Mouse (Mus musculus): ENCODE measurements around the gene Siah2. TPM values are rescaled to one million over a fixed set of nuclear protein-coding genes. Genes with fewer than 3 reads are reported as not detected.

The Siah2 gene
- polyA plus RNA-seq, 1 experiment from 2014 or later: 12.2 TPM

DNA sequence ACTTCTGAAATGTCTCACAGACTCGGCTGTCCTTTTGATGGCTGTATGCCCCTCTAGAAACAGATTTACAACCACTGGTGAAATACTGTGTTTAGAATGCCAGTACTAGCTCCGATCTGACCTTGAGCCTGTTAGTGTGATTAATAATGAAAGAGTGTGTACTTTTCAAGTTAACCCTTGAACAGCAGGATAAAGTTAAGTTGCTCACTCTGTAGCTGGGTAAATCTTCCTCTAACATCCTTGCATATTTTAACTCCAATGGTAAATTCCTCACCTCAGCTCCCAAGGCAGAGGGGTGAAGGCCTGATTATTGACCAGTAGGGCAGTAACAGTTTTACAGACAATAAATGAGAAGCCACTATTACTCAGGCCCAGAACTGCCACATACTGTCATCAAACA, 10.4 kb downstream of the Siah2 start:
- Histone ChIP-seq H3K4me1 (peaks cover 39% of the 10 kb centered on the region), H3K9ac (replicated peaks) (no peak overlapping the region), H3K27ac (replicated peaks) (no peak overlapping the region), H3K9me3 (replicated peaks) (no peaks in the 10 kb centered on the region), H3K4me2 (no peak overlapping the region), H3K36me3 (no peaks in the 10 kb centered on the region), H3K27me3 (replicated peaks) (no peaks in the 10 kb centered on the region), H3K4me3 (replicated peaks) (no peak overlapping the region)
- ATAC-seq (ENCODE audit: low FRiP score): no peak
- 18% methylated on average over 2 of the region's 2 CpGs for WGBS

DNA sequence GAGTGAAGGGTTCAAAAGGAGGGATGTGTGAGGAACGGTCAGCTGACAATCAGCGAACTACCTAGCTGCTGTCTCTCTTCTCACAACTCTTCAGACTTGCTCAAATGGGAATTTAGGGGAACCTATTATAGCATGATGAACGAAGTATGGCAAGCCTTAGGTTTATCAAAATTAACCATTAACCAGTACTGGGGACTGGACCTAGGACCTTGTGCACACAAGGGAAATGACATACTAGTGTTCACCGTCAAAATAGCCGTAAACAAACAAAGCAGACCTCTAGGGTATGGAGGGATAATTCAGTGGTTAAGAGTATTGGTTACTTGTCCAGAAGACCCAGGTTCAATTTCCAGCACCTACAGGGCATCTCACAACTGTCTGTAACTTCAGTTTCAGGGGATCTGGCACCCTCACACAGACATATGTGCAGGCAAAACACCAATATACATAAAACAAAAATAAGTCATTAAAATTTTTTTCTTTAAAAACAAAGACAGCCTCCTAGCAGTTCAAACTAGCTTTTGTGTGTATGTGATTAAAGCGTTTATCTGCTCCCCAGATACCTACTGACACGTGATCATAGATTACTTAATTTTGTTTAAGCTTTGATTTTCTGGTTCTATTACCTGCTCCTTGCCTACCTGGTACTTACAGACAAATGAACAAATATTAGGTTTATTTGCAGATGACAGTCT, 11.1 kb downstream of the Siah2 start:
- Histone ChIP-seq H3K9ac (replicated peaks) (no peak overlapping the region), H3K4me1 (peaks cover 39% of the 10 kb centered on the region), H3K27ac (replicated peaks) (no peak overlapping the region), H3K4me3 (replicated peaks) (no peak overlapping the region), H3K4me2 (no peak overlapping the region), H3K36me3 (peaks cover 1% of the 10 kb centered on the region; the same call in 1 of the 2 replicates), H3K27me3 (replicated peaks) (no peaks in the 10 kb centered on the region), H3K9me3 (replicated peaks) (no peaks in the 10 kb centered on the region)
- no peak for ATAC-seq (ENCODE audit: low FRiP score)
- WGBS: 73% methylated on average over 7 of the region's 7 CpGs

DNA sequence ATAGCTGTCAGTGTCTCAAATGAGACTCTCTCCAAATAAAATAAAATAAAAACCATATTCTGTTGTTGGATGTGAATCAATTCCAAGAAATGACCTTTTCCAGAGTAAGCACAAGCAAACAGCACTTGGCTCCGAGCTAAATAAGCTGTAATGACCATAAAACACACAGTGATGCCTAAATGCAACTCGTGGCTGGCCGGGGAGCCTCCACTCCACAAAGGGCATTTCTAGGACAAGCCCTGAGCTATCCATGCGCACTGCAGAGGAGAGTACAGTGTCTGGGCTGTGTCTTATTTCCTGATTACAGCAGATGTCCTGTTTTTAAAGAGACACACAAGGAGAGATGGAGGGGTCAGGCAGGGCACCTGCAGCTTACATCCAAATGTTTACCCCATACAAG, 12.2 kb downstream of the Siah2 start:
- WGBS: 6% methylated on average over 4 of the region's 4 CpGs
- no peak overlapping the region for H3K27ac ChIP-seq (replicated peaks)
- no peak for ATAC-seq (ENCODE audit: low FRiP score)
- no peaks in the 10 kb centered on the region for H3K27me3 ChIP-seq (replicated peaks)
- peaks cover 12% of the 10 kb centered on the region for H3K36me3 ChIP-seq
- H3K4me2 ChIP-seq: no peak overlapping the region
- 0 out of 2 replicates have a peak overlapping the region, but pooled peaks have one; percentile 2 for H3K9ac ChIP-seq (replicated peaks)
- H3K4me3 ChIP-seq (replicated peaks): no peak overlapping the region
- peaks cover 39% of the 10 kb centered on the region for H3K4me1 ChIP-seq
- H3K9me3 ChIP-seq (replicated peaks): no peaks in the 10 kb centered on the region

DNA sequence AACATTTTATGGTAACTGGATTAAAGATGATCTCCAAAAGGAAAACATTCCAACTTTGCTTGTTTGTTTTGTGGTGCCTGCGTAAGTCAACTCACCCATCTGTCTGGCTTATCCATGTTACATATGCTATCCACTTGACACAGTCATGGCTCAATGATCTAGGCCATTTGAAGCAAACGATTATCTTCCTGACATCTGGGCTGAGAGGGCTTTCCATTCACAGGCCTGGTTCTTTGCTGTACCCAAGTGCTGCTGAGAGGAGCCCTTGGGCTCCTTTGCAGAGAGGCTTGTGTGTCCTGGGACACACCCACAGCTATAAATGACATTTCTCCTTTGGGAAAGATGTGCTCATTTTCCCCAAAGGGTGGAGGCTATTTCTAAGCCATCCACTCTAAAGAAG, 13.3 kb downstream of the Siah2 start:
- H3K4me2 ChIP-seq: no peak overlapping the region
- no peaks in the 10 kb centered on the region for H3K9me3 ChIP-seq (replicated peaks)
- WGBS: 38% methylated on average over 2 of the region's 2 CpGs
- no peak overlapping the region for H3K27ac ChIP-seq (replicated peaks)
- no peak; the same call in 1 of the 2 replicates for ATAC-seq (ENCODE audit: low FRiP score)
- no peaks in the 10 kb centered on the region for H3K27me3 ChIP-seq (replicated peaks)
- no peak overlapping the region for H3K4me3 ChIP-seq (replicated peaks)
- H3K36me3 ChIP-seq: peaks cover 19% of the 10 kb centered on the region
- H3K9ac ChIP-seq (replicated peaks): no peak overlapping the region
- peaks cover 39% of the 10 kb centered on the region for H3K4me1 ChIP-seq

DNA sequence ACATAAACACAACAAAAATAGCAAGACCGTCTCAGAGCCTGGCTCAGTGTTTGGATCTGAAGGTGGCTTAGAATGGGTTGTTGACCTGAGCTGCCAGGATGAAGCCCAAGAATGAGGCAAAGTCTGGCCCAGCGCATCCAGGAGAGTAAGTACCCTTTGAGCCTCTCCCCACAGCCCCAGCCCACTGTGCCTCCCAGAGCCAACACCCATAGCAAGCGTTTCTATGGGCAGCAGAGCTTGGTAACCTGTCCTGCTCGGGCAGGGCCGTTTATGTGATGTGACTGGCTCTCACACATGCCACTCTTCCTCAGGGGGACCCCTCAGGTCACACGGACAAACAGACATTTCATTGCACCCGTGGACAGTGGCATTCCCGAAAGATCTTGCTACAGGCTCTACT, 13.8 kb downstream of the Siah2 start:
- H3K4me3 ChIP-seq (replicated peaks): no peak overlapping the region
- H3K9ac ChIP-seq (replicated peaks): no peak overlapping the region
- no peaks in the 10 kb centered on the region for H3K9me3 ChIP-seq (replicated peaks)
- H3K27ac ChIP-seq (replicated peaks): no peak overlapping the region
- peaks cover 19% of the 10 kb centered on the region for H3K36me3 ChIP-seq
- no peak for ATAC-seq (ENCODE audit: low FRiP score)
- H3K4me1 ChIP-seq: peaks cover 39% of the 10 kb centered on the region
- WGBS: 54% methylated on average over 8 of the region's 8 CpGs
- no peaks in the 10 kb centered on the region for H3K27me3 ChIP-seq (replicated peaks)
- no peak overlapping the region for H3K4me2 ChIP-seq

DNA sequence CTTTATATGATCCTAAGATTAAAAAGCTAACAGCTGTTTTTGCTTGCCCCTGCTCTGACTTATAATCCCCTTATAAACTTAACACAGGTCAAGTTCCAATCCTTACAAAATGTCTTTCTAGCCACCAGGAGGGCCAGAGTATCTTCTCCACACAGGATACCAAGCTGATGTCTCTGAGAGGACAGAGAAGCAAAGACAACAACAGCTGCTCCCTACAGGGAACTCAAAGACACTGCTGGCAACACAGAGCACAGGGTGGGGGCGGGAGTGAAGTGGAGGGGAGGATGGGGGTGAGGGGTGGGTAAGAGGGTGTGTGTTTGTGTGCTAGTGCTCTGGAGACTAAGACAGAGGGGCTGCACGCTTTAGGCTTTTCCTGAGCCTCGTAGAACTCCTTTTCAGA, 14.6 kb downstream of the Siah2 start:
- Histone ChIP-seq H3K4me1 (peaks cover 34% of the 10 kb centered on the region), H3K27ac (replicated peaks) (no peak overlapping the region), H3K27me3 (replicated peaks) (no peaks in the 10 kb centered on the region), H3K9ac (replicated peaks) (no peak overlapping the region), H3K4me3 (replicated peaks) (no peak overlapping the region), H3K4me2 (no peak overlapping the region), H3K36me3 (peaks cover 19% of the 10 kb centered on the region), H3K9me3 (replicated peaks) (no peaks in the 10 kb centered on the region)
- 63% methylated on average over 3 of the region's 3 CpGs for WGBS
- no peak for ATAC-seq (ENCODE audit: low FRiP score)

DNA sequence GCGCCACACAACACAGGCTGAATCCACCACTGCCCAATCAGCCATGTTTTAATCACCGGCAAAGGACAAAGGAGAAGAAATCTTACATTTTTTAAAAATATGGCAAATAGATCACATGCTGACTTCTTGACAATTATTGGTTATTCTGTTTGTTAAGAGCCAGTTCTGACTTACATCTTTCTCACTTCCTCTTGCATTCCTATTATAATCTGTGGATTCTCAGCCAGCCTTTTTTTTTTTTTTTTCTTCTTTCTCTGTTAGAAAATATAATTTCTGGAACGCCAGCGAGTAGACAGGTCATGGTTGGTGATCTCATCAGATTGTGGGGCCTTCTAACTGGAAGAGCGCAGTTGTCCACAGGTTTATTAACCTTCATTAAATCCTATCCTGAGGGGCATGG, 18.9 kb downstream of the Siah2 start:
- Histone ChIP-seq H3K4me2 (no peak overlapping the region), H3K36me3 (peaks cover 19% of the 10 kb centered on the region), H3K9me3 (replicated peaks) (no peaks in the 10 kb centered on the region), H3K27me3 (replicated peaks) (no peaks in the 10 kb centered on the region), H3K4me3 (replicated peaks) (no peak overlapping the region), H3K9ac (replicated peaks) (no peak overlapping the region), H3K4me1 (peaks cover 7% of the 10 kb centered on the region), H3K27ac (replicated peaks) (no peak overlapping the region)
- WGBS: 93% methylated on average over 5 of the region's 5 CpGs
- ATAC-seq (ENCODE audit: low FRiP score): no peak

DNA sequence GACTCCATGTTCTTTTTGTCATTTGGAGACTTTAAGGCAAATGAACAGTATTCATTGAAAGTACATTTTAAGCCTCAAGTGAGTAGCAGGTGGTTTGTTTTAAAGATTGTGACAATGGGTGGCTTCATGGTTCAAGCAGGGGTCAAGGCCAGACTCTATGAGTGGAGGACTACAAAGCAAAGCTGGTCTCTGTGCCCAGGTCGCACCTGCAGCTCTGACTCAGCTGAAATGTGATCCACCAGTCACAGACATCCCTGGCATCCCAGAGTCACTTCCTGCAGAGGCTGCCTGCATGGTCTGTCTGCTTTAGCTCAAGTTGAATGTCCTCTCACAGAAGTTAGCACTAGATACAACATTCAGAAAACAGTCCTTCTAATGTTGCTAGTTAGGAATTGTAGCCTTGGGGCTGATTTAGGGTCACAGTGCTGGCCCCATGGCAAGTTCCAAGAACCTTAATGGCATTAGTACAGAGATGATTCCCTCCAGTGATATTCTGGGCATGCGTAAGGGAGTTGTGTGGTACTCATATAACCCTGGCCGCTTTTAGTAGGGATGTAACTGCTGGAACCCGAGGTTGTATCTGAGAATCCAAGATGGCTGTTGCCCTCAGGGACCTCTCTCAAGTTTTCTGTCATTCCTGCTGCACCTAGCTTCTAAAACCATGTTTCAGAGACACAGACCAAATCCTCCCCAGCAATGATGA, 19.6 kb downstream of the Siah2 start:
- H3K4me2 ChIP-seq: no peak overlapping the region
- peaks cover 19% of the 10 kb centered on the region for H3K36me3 ChIP-seq
- WGBS: 77% methylated on average over 4 of the region's 4 CpGs
- no peak overlapping the region for H3K27ac ChIP-seq (replicated peaks)
- no peaks in the 10 kb centered on the region for H3K27me3 ChIP-seq (replicated peaks)
- H3K4me3 ChIP-seq (replicated peaks): no peak overlapping the region
- H3K9me3 ChIP-seq (replicated peaks): no peaks in the 10 kb centered on the region
- H3K9ac ChIP-seq (replicated peaks): no peak overlapping the region
- no peak for ATAC-seq (ENCODE audit: low FRiP score)
- H3K4me1 ChIP-seq: peaks cover 2% of the 10 kb centered on the region; the same call in 1 of the 2 replicates

DNA sequence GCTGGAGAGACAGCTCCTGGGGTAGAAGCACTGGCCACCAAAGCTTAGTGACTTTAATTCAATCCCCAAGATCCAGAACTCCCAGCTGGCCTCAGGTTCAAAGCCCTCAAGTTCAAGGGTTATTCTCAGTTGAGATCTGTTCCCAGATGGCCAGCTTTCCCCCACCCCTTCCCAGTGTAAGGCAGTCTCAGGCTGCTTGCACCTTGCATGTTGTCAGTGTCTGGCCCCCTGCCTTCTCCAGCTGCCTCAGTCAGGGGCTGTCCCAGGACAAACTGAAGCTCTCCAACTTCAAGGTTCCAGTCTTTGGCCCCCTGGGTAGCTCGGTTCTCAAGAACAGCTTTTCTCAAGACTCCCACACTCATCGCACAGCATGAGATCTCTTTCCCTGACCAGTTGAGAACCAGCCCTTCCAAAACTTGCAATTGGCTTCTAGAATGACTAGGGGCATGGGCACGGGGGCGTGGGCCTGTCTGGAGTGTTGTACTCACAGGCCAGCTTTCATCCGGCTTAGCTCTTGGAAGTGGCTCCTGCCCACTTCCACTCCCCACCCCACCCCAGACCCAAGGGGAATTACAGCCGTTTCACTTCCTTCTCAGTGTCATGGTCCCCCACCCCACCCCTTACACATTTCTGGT, 20.5 kb downstream of the Siah2 start:
- no peak overlapping the region for H3K9ac ChIP-seq (replicated peaks)
- 69% methylated on average over 6 of the region's 6 CpGs for WGBS
- no peak overlapping the region for H3K4me2 ChIP-seq
- H3K27me3 ChIP-seq (replicated peaks): no peaks in the 10 kb centered on the region
- H3K9me3 ChIP-seq (replicated peaks): no peaks in the 10 kb centered on the region
- H3K4me1 ChIP-seq: no peaks in the 10 kb centered on the region
- H3K27ac ChIP-seq (replicated peaks): no peak overlapping the region
- no peak for ATAC-seq (ENCODE audit: low FRiP score)
- H3K4me3 ChIP-seq (replicated peaks): no peak overlapping the region
- peaks cover 19% of the 10 kb centered on the region for H3K36me3 ChIP-seq

DNA sequence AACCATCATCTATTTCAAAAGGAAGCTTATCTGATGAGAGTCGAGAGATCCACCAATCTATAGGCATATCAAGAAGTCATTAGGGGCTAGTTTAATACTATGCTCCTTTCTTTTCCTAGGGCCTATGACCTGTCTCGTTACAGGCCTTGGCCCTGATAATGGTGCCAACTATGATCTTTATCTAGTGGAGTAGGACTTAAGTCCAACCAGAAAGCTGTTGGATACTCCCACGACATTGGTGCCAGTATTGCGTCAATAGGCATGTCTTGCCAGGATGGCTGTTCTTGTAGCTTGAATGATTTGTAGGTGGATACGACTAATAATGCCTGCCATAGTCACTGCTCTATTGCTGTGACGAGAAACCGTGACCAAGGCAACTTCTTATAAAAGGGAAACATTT, 28.2 kb downstream of the Siah2 start:
- no peaks in the 10 kb centered on the region for H3K4me1 ChIP-seq
- 0 out of 2 replicates have a peak, but pooled peaks cover 2% of the 10 kb centered on the region for H3K9me3 ChIP-seq (replicated peaks)
- no peak for ATAC-seq (ENCODE audit: low FRiP score)
- no peaks in the 10 kb centered on the region for H3K36me3 ChIP-seq
- H3K4me2 ChIP-seq: no peak overlapping the region
- 83% methylated on average over 7 of the region's 7 CpGs for WGBS
- H3K9ac ChIP-seq (replicated peaks): no peak overlapping the region
- no peak overlapping the region for H3K4me3 ChIP-seq (replicated peaks)
- no peak overlapping the region for H3K27ac ChIP-seq (replicated peaks)
- no peaks in the 10 kb centered on the region for H3K27me3 ChIP-seq (replicated peaks)

DNA sequence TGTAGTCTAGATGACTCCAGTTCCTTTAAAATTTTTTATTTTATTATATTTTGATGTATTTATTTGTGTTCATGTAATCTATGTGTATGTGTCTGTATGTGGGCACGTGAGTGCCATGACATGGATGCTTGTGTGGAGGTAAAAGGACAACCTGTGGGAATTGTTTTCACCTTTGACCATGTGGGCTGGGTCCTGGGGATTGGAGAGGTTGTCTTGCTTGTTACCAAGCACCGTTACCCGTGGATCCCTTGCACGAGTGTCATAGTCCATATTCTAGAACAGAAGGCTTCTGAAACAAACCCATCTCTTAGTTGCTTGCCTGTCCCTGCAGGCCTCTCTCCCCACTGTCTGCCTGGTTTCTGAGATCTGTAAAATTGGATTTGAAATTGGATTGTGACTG, 31.6 kb downstream of the Siah2 start:
- Histone ChIP-seq H3K27ac (replicated peaks) (no peak overlapping the region), H3K4me3 (replicated peaks) (no peak overlapping the region), H3K9me3 (replicated peaks) (no peaks in the 10 kb centered on the region), H3K9ac (replicated peaks) (no peak overlapping the region), H3K4me2 (no peak overlapping the region), H3K27me3 (replicated peaks) (no peaks in the 10 kb centered on the region), H3K4me1 (no peaks in the 10 kb centered on the region), H3K36me3 (no peaks in the 10 kb centered on the region)
- WGBS: 92% methylated on average over 4 of the region's 4 CpGs
- ATAC-seq (ENCODE audit: low FRiP score): no peak

DNA sequence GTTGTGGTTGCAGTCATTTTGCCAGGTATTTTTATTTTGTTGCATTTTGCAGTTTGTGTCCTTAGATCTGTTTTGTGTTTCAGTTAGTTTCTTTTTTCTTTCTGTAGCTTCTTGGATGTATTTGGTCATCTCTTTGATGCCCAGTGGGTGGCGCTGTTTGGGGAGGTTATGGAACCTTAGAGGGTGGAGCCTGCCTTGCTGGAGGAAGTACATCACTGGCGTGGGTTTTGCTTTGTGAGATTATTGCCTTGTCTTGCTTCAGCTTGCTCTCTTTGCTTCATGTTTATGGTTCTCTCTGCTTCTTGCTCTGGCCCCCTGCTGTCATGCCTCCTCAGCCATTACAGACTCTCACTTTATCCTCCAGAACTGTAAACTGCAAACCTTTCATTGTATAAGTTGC, 34.8 kb downstream of the Siah2 start:
- H3K4me1 ChIP-seq: no peaks in the 10 kb centered on the region
- no peak overlapping the region for H3K4me2 ChIP-seq
- no peak overlapping the region for H3K4me3 ChIP-seq (replicated peaks)
- H3K9me3 ChIP-seq (replicated peaks): no peaks in the 10 kb centered on the region
- no peak for ATAC-seq (ENCODE audit: low FRiP score)
- H3K27me3 ChIP-seq (replicated peaks): no peaks in the 10 kb centered on the region
- no peaks in the 10 kb centered on the region for H3K36me3 ChIP-seq
- H3K27ac ChIP-seq (replicated peaks): no peak overlapping the region
- H3K9ac ChIP-seq (replicated peaks): no peak overlapping the region
- 25% methylated on average over 2 of the region's 2 CpGs for WGBS

Data from neural tube, embryonic 15.5 days (tissue).